Mouse (Mus musculus) limb, embryonic 15.5 days (tissue): ENCODE data around the gene Tmem214. TPM values are rescaled to one million over a fixed set of nuclear protein-coding genes. Genes with fewer than 3 reads are reported as not detected.
"Not testable (repeated sequence)": the region's sequence is repeated elsewhere in the genome, so short reads cannot be mapped to it uniquely, and the experiment has no call there.

ENCODE experiments used
- ATAC-seq: fragments of 200-750 bp; cut with Nextera tagmentation; 2 replicates; pipeline ENCODE4 v1.8.0; 2017; ENCODE audit warnings: low read depth, moderate TSS enrichment; ENCODE audit not compliant: insufficient number of reproducible peaks, low FRiP score, low TSS enrichment
- H3K27ac ChIP-seq: fragments of 300-500 bp; sonication (generic); 2 replicates; pipeline ENCODE4 v1.5.1; 2015; ENCODE audit warnings: moderate library complexity, mild to moderate bottlenecking, inconsistent platforms
- H3K27me3 ChIP-seq: fragments of 300-500 bp; sonication (generic); 2 replicates; pipeline ENCODE4 v1.6.1; 2015; ENCODE audit warnings: inconsistent platforms
- H3K36me3 ChIP-seq: fragments of 300-500 bp; sonication (generic); 2 replicates; pipeline ENCODE4 v1.6.1; 2015; ENCODE audit warnings: inconsistent platforms
- H3K4me1 ChIP-seq: fragments of 300-500 bp; sonication (generic); 2 replicates; pipeline ENCODE4 v1.6.1; 2015; ENCODE audit warnings: inconsistent platforms
- H3K4me2 ChIP-seq: fragments of 300-500 bp; sonication (generic); 2 replicates; pipeline ENCODE4 v1.6.1; 2015; ENCODE audit warnings: mild to moderate bottlenecking, inconsistent platforms
- H3K4me3 ChIP-seq: fragments of 300-500 bp; sonication (generic); 2 replicates; pipeline ENCODE4 v1.5.1; 2015; ENCODE audit warnings: mild to moderate bottlenecking, inconsistent platforms
- H3K9ac ChIP-seq: fragments of 300-500 bp; sonication (generic); 2 replicates; pipeline ENCODE4 v1.6.1; 2015; ENCODE audit warnings: inconsistent platforms
- H3K9me3 ChIP-seq: fragments of 300-500 bp; sonication (generic); 2 replicates; pipeline ENCODE4 v1.6.1; 2016; ENCODE audit warnings: inconsistent platforms
- WGBS: fragments of 180-500 bp; shearing (Covaris S2); methylation state at CpG from one replicate; pipeline ENCODE4 v1.1.7; 2015; 5-methylcytosine and 5-hydroxymethylcytosine counted together
- polyA plus RNA-seq: library from polyadenylated mRNA; unstranded; fragments of >200 nt; fragmentation: Nextera tagmentation; extraction: Ambion mirVana; gene quantifications from 2 replicates; pipeline ENCODE4 v1.2.1, GENCODE M21; 2015

Gene Tmem214
- polyA plus RNA-seq, 1 experiment from 2014 or later: 97.9 TPM

GRCm38 (mm10) chr5:30879347-30879943, 11.6 kb downstream of the Tmem214 start:
- H3K27ac ChIP-seq: no peak overlapping the region
- H3K9me3 ChIP-seq: no peaks in the 10 kb centered on the region
- no peak overlapping the region for H3K4me3 ChIP-seq
- H3K4me1 ChIP-seq: peaks cover 13% of the 10 kb centered on the region
- WGBS: 70% methylated on average over 5 of the region's 5 CpGs
- no peaks in the 10 kb centered on the region for H3K27me3 ChIP-seq
- peaks cover 37% of the 10 kb centered on the region for H3K36me3 ChIP-seq
- no peak overlapping the region for H3K4me2 ChIP-seq
- H3K9ac ChIP-seq: no peak overlapping the region
- ATAC-seq: no peak

- H3K36me3 ChIP-seq: peaks cover 13% of the 10 kb centered on the region
- H3K9me3 ChIP-seq, H3K4me3 ChIP-seq, ATAC-seq, H3K9ac ChIP-seq, H3K4me2 ChIP-seq, H3K27ac ChIP-seq, H3K27me3 ChIP-seq: not testable (repeated sequence)
- 84% methylated on average over 4 of the region's 4 CpGs for WGBS
- H3K4me1 ChIP-seq: peaks cover 14% of the 10 kb centered on the region
Measured at GRCm38 (mm10) chr5:30881839-30882238, 14.0 kb downstream of the Tmem214 start.

- no peak for ATAC-seq
- H3K27ac ChIP-seq: no peak overlapping the region
- H3K36me3 ChIP-seq: peaks cover 4% of the 10 kb centered on the region; the same call in 1 of the 2 replicates
- H3K27me3 ChIP-seq: no peaks in the 10 kb centered on the region
- 34% methylated on average over 4 of the region's 4 CpGs for WGBS
- H3K4me2 ChIP-seq: peak overlapping the region; percentile 72; the same call in 1 of the 2 replicates
- H3K4me3 ChIP-seq: 0 out of 2 replicates have a peak overlapping the region, but pooled peaks have one; percentile 81
- H3K4me1 ChIP-seq: peaks cover 20% of the 10 kb centered on the region
- H3K9ac ChIP-seq: no peak overlapping the region
- no peaks in the 10 kb centered on the region for H3K9me3 ChIP-seq
Measured at GRCm38 (mm10) chr5:30886209-30886608, 18.4 kb downstream of the Tmem214 start.

GRCm38 (mm10) chr5:30886731-30887130, 18.9 kb downstream of the Tmem214 start:
- no peak for ATAC-seq
- H3K36me3 ChIP-seq: peaks cover 8% of the 10 kb centered on the region
- 29% methylated on average over 5 of the region's 5 CpGs for WGBS
- peaks cover 20% of the 10 kb centered on the region for H3K4me1 ChIP-seq
- H3K9ac ChIP-seq: peak overlapping the region; percentile 65; the same call in 1 of the 2 replicates
- H3K9me3 ChIP-seq: no peaks in the 10 kb centered on the region
- H3K4me2 ChIP-seq: peak overlapping the region; percentile 72
- H3K27me3 ChIP-seq: no peaks in the 10 kb centered on the region
- H3K27ac ChIP-seq: peak overlapping the region; percentile 99
- peak overlapping the region; percentile 81 for H3K4me3 ChIP-seq

GRCm38 (mm10) chr5:30887331-30887761, 19.5 kb downstream of the Tmem214 start:
- Histone ChIP-seq H3K4me2 (peak overlapping the region; percentile 72), H3K4me3 (peak overlapping the region; percentile 81), H3K36me3 (peaks cover 14% of the 10 kb centered on the region), H3K9ac (peak overlapping the region; percentile 65), H3K27ac (peak overlapping the region; percentile 99), H3K27me3 (no peaks in the 10 kb centered on the region), H3K9me3 (no peaks in the 10 kb centered on the region), H3K4me1 (peaks cover 20% of the 10 kb centered on the region)
- no peak for ATAC-seq
- under 1% methylated on average over 19 of the region's 19 CpGs for WGBS

- no peaks in the 10 kb centered on the region for H3K27me3 ChIP-seq
- H3K4me1 ChIP-seq: peaks cover 20% of the 10 kb centered on the region
- H3K9ac ChIP-seq: peak overlapping the region; percentile 65
- ATAC-seq: peak; percentile 87
- peaks cover 20% of the 10 kb centered on the region for H3K36me3 ChIP-seq
- WGBS: under 1% methylated on average over 28 of the region's 28 CpGs
- no peaks in the 10 kb centered on the region for H3K9me3 ChIP-seq
- H3K4me3 ChIP-seq: peak overlapping the region; percentile 81
- peak overlapping the region; percentile 99 for H3K27ac ChIP-seq
- H3K4me2 ChIP-seq: peak overlapping the region; percentile 72
Measured at GRCm38 (mm10) chr5:30887858-30888336, 20.1 kb downstream of the Tmem214 start.

GRCm38 (mm10) chr5:30888337-30889087, 20.7 kb downstream of the Tmem214 start, which contains the start of gene Agbl5:
Gene Agbl5, plus strand, starts transcription at chr5:30888694.
- peaks cover 20% of the 10 kb centered on the region for H3K4me1 ChIP-seq
- peak within 1 kb of the TSS; percentile 81 for H3K4me3 ChIP-seq
- WGBS: under 1% methylated on average over 42 of the region's 42 CpGs

GRCm38 (mm10) chr5:30889088-30889754, 21.4 kb downstream of the Tmem214 start:
- peak; percentile 57 for ATAC-seq
- peak overlapping the region; percentile 99 for H3K27ac ChIP-seq
- H3K36me3 ChIP-seq: peaks cover 33% of the 10 kb centered on the region

More at GRCm38 (mm10) chr5:30888337-30889087, 20.7 kb downstream of the Tmem214 start, which contains the start of gene Agbl5:
- ATAC-seq: peak; percentile 90
- H3K36me3 ChIP-seq: peaks cover 26% of the 10 kb centered on the region
- no peaks in the 10 kb centered on the region for H3K27me3 ChIP-seq
- H3K4me2 ChIP-seq: peak within 1 kb of the TSS; percentile 72
- no peaks in the 10 kb centered on the region for H3K9me3 ChIP-seq
- peak within 1 kb of the TSS; percentile 71 for H3K9ac ChIP-seq
- H3K27ac ChIP-seq: peak within 1 kb of the TSS; percentile 99

GRCm38 (mm10) chr5:30890375-30890774, 22.6 kb downstream of the Tmem214 start:
- Histone ChIP-seq H3K27me3 (no peaks in the 10 kb centered on the region), H3K27ac (peak overlapping the region; percentile 99)

More at GRCm38 (mm10) chr5:30889088-30889754, 21.4 kb downstream of the Tmem214 start:
- Histone ChIP-seq H3K4me3 (peak overlapping the region; percentile 81), H3K9me3 (no peaks in the 10 kb centered on the region), H3K9ac (peak overlapping the region; percentile 71), H3K27me3 (no peaks in the 10 kb centered on the region), H3K4me1 (peaks cover 20% of the 10 kb centered on the region), H3K4me2 (peak overlapping the region; percentile 72)
- under 1% methylated on average over 42 of the region's 42 CpGs for WGBS

GRCm38 (mm10) chr5:30901860-30902259, 34.0 kb downstream of the Tmem214 start:
- Histone ChIP-seq H3K36me3 (peaks cover 78% of the 10 kb centered on the region), H3K4me1 (peaks cover 19% of the 10 kb centered on the region), H3K4me2 (no peak overlapping the region), H3K27me3 (no peaks in the 10 kb centered on the region), H3K27ac (no peak overlapping the region; the same call in 1 of the 2 replicates), H3K4me3 (no peak overlapping the region), H3K9ac (no peak overlapping the region), H3K9me3 (no peaks in the 10 kb centered on the region)
- WGBS: 92% methylated on average over 5 of the region's 5 CpGs
- ATAC-seq: no peak

More at GRCm38 (mm10) chr5:30890375-30890774, 22.6 kb downstream of the Tmem214 start:
- H3K36me3 ChIP-seq: peaks cover 45% of the 10 kb centered on the region
- H3K4me3 ChIP-seq: peak overlapping the region; percentile 81
- WGBS: 78% methylated on average over 7 of the region's 7 CpGs
- 0 out of 2 replicates have a peak overlapping the region, but pooled peaks have one; percentile 28 for H3K9ac ChIP-seq
- no peaks in the 10 kb centered on the region for H3K9me3 ChIP-seq
- H3K4me2 ChIP-seq: peak overlapping the region; percentile 72
- ATAC-seq: no peak
- peaks cover 20% of the 10 kb centered on the region for H3K4me1 ChIP-seq

- under 1% methylated on average over 58 of the region's 58 CpGs for WGBS
Measured at GRCm38 (mm10) chr5:30907413-30908059, 39.7 kb downstream of the Tmem214 start, which contains the start of gene Ost4. Gene Ost4, minus strand, starts transcription at chr5:30907788.

More at GRCm38 (mm10) chr5:30907413-30908059, 39.7 kb downstream of the Tmem214 start, which contains the start of gene Ost4:
- H3K36me3 ChIP-seq: peaks cover 36% of the 10 kb centered on the region
- ATAC-seq: peak; percentile 92
- peak within 1 kb of the TSS; percentile 97 for H3K27ac ChIP-seq
- H3K9me3 ChIP-seq: no peaks in the 10 kb centered on the region
- peak within 1 kb of the TSS; percentile 73 for H3K9ac ChIP-seq
- H3K4me3 ChIP-seq: peak within 1 kb of the TSS; percentile 75
- peaks cover 56% of the 10 kb centered on the region for H3K4me1 ChIP-seq
- no peaks in the 10 kb centered on the region for H3K27me3 ChIP-seq
- H3K4me2 ChIP-seq: peak within 1 kb of the TSS; percentile 78
